Mouse (Mus musculus) E14TG2a.4 (cell line): Measurements from ENCODE around the gene Cphx3.
"Not testable (repeated sequence)": the region's sequence is repeated elsewhere in the genome, so short reads cannot be mapped to it uniquely, and the experiment has no call there.

ENCODE experiments used
- CTCF ChIP-seq: conservative IDR thresholded peaks from 2 replicates; pipeline ENCODE4 v1.5.1; 2014; ENCODE audit warnings: low read length
- POU5F1 ChIP-seq: IDR thresholded peaks from 2 replicates; pipeline ENCODE4 v1.6.1; 2014; ENCODE audit warnings: low read length, borderline replicate concordance

DNA sequence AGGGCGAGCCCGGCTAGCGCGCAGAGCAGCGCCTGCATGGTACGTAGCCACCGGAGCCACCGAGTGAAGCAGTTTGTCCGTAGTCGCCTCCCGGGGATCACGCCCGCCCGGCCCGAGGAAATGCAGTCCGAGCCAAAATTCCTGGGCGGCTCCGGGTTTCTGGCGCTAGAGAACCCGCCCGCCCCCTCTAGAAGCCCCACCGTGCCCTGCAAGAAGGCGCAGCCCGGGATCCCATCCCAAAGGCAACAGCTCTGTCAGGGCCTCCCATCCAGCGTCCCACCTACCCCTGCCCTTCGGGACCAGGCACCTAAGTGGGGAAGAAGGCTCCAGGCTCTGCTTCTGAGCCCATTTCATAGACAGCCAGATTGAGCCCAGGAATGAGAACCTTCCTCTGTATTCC lies 39.5 kb upstream of the Cphx3 start, which contains the start of gene Gm9780:
- TF ChIP-seq CTCF, POU5F1: not testable (repeated sequence)
